Mouse (Mus musculus) left cerebral cortex, adult 2 months (tissue): ENCODE measurements around the gene Rbm17. TPM values are rescaled to one million over a fixed set of nuclear protein-coding genes. Genes with fewer than 3 reads are reported as not detected.
"Not testable (repeated sequence)": the region's sequence is repeated elsewhere in the genome, so short reads cannot be mapped to it uniquely, and the experiment has no call there.

ENCODE experiments used
- DNase-seq, 2 experiments: peaks; one replicate each; pipeline ENCODE4 v3.0.0; 2021 to 2022; ENCODE audit warnings: low spot score in 2 of 2, mixed read lengths in 1 of 2; ENCODE audit errors: extremely low spot score in 1 of 2
- H3K27ac ChIP-seq: fragments of 200-600 bp; 2 replicates; pipeline ENCODE4 v1.8.1; 2022
- H3K4me3 ChIP-seq: fragments of 200-600 bp; 2 replicates; pipeline ENCODE4 v1.8.1; 2022
- CTCF ChIP-seq: fragments of 200-600 bp; IDR thresholded peaks from 2 replicates; pipeline ENCODE4 v1.8.1; 2022; ENCODE audit warnings: antibody characterized with exemption, mild to moderate bottlenecking, moderate library complexity
- intact Hi-C: fragments of 180-260 bp; cut with DNase I; formaldehyde crosslinking; loops from one replicate; pipeline ENCODE4 v1.15.1; 2025
- total RNA-seq, 2 experiments: library from RNA; stranded (reverse); gene quantifications; 2 replicates each; pipeline ENCODE4 v1.2.3; 2021

Rbm17 gene
- total RNA-seq, 2 experiments from 2014 or later, result 84.7 to 86.9 TPM

GRCm38 (mm10) chr2:11623726-11624125 is 19.8 kb upstream of the Rbm17 start:
- intact Hi-C loops, result no loop called here
- no peak for TF ChIP-seq CTCF
- no peak for DNase-seq
- no peak overlapping the region for H3K4me3 ChIP-seq
- H3K27ac ChIP-seq, result no peak overlapping the region

- no peak overlapping the region for H3K27ac ChIP-seq
- no peak overlapping the region for H3K4me3 ChIP-seq
- no peak for DNase-seq
- intact Hi-C loops, result no loop called here
- no peak for TF ChIP-seq CTCF
Measured at GRCm38 (mm10) chr2:11623173-11623572, 19.2 kb upstream of the Rbm17 start.

- no peak for TF ChIP-seq CTCF
- no peak for DNase-seq
- Histone ChIP-seq H3K27ac (no peak overlapping the region), H3K4me3 (no peak overlapping the region)
- intact Hi-C loops, result no loop called here
Measured at GRCm38 (mm10) chr2:11619598-11619997, 15.6 kb upstream of the Rbm17 start.

GRCm38 (mm10) chr2:11616846-11617245 is 12.9 kb upstream of the Rbm17 start:
- Histone ChIP-seq H3K4me3 (no peak overlapping the region), H3K27ac (no peak overlapping the region)
- intact Hi-C loops, result no loop called here
- DNase-seq, result no peak
- TF ChIP-seq CTCF, result no peak

- H3K27ac ChIP-seq, H3K4me3 ChIP-seq, DNase-seq, intact Hi-C loops: not testable (repeated sequence)
Measured at GRCm38 (mm10) chr2:11612939-11613338, 9.0 kb upstream of the Rbm17 start.

- intact Hi-C loops, H3K4me3 ChIP-seq, DNase-seq, H3K27ac ChIP-seq: not testable (repeated sequence)
- TF ChIP-seq CTCF, result peak; percentile 12
Measured at GRCm38 (mm10) chr2:11606718-11607117, 2.8 kb upstream of the Rbm17 start.

GRCm38 (mm10) chr2:11604911-11605310 is 958 bp upstream of the Rbm17 start:
- Histone ChIP-seq H3K4me3 (no peak overlapping the region), H3K27ac (no peak overlapping the region)
- TF ChIP-seq CTCF, result no peak
- intact Hi-C loops, result loop anchor here (5.0 kb wide), 1 partner anchor 102 kb away; the partner anchor contains the start of gene Il15ra
- DNase-seq, result no peak

GRCm38 (mm10) chr2:11602506-11603489 is 1.2 kb downstream of the Rbm17 start:
- peak overlapping the region; percentile 86 for H3K27ac ChIP-seq
- TF ChIP-seq CTCF, result peak; percentile 100
- DNase-seq, result peak; percentile 95 to 98
- intact Hi-C loops, result loop anchor here (1.0 to 5.0 kb wide), 5 partner anchors 62 to 176 kb away; partner anchors contain the start of gene Il15ra
- H3K4me3 ChIP-seq, result peak overlapping the region; percentile 97

- intact Hi-C loops, result loop anchor here (2.0 to 5.0 kb wide), 3 partner anchors 99 to 177 kb away; partner anchors contain the start of gene Il15ra
- TF ChIP-seq CTCF, result no peak
- Histone ChIP-seq H3K27ac (no peak overlapping the region), H3K4me3 (peak overlapping the region; percentile 97)
- DNase-seq, result no peak
Measured at GRCm38 (mm10) chr2:11601795-11602194, 2.2 kb downstream of the Rbm17 start.

GRCm38 (mm10) chr2:11597906-11598305 is 6.0 kb downstream of the Rbm17 start:
- Histone ChIP-seq H3K4me3 (no peak overlapping the region), H3K27ac (no peak overlapping the region)
- TF ChIP-seq CTCF, result no peak
- intact Hi-C loops, result no loop called here
- no peak for DNase-seq

- no peak for TF ChIP-seq CTCF
- no peak for DNase-seq
- intact Hi-C loops, result no loop called here
Measured at GRCm38 (mm10) chr2:11596690-11597089, 7.3 kb downstream of the Rbm17 start.

GRCm38 (mm10) chr2:11587996-11588395 is 16.0 kb downstream of the Rbm17 start:
- intact Hi-C loops, result no loop called here
- Histone ChIP-seq H3K4me3 (no peak overlapping the region), H3K27ac (no peak overlapping the region)
- TF ChIP-seq CTCF, result no peak
- no peak for DNase-seq

More at GRCm38 (mm10) chr2:11596690-11597089, 7.3 kb downstream of the Rbm17 start:
- Histone ChIP-seq H3K27ac (no peak overlapping the region), H3K4me3 (no peak overlapping the region)
